Mouse (Mus musculus) hindbrain, embryonic 15.5 days (tissue): Measurements from ENCODE around the gene Ccdc9. TPM values are rescaled to one million over a fixed set of nuclear protein-coding genes. Genes with fewer than 3 reads are reported as not detected.

ENCODE experiments used
- ATAC-seq: fragments of 200-750 bp; cut with Nextera tagmentation; 2 replicates; pipeline ENCODE4 v1.8.0; 2017; ENCODE audit warnings: low read depth, moderate number of reproducible peaks, moderate TSS enrichment; ENCODE audit not compliant: low FRiP score
- H3K27ac ChIP-seq: fragments of 300-500 bp; sonication (generic); replicated peaks from 2 replicates; pipeline ENCODE4 v1.5.1; 2015; ENCODE audit warnings: mild to moderate bottlenecking, inconsistent platforms
- H3K27me3 ChIP-seq: fragments of 300-500 bp; sonication (generic); 2 replicates; pipeline ENCODE4 v1.6.1; 2015; ENCODE audit warnings: control low read depth, inconsistent platforms
- H3K36me3 ChIP-seq: fragments of 300-500 bp; sonication (generic); 2 replicates; pipeline ENCODE4 v1.6.1; 2015; ENCODE audit warnings: control low read depth, inconsistent platforms
- H3K4me1 ChIP-seq: fragments of 300-500 bp; sonication (generic); replicated peaks from 2 replicates; pipeline ENCODE4 v1.6.1; 2015; ENCODE audit warnings: control low read depth, inconsistent platforms
- H3K4me2 ChIP-seq: fragments of 300-500 bp; sonication (generic); 2 replicates; pipeline ENCODE4 v1.6.1; 2015; ENCODE audit warnings: moderate library complexity, mild to moderate bottlenecking, inconsistent platforms
- H3K4me3 ChIP-seq: fragments of 300-500 bp; sonication (generic); 2 replicates; pipeline ENCODE4 v1.5.1; 2015; ENCODE audit warnings: mild to moderate bottlenecking, inconsistent platforms
- H3K9ac ChIP-seq: fragments of 300-500 bp; sonication (generic); 2 replicates; pipeline ENCODE4 v1.6.1; 2015; ENCODE audit warnings: inconsistent platforms
- H3K9me3 ChIP-seq: fragments of 300-500 bp; sonication (generic); 2 replicates; pipeline ENCODE4 v1.6.1; 2016; ENCODE audit warnings: control low read depth, inconsistent platforms
- WGBS: fragments of 180-500 bp; shearing (Covaris S2); methylation state at CpG from one replicate; pipeline ENCODE4 v1.1.7; 2015; 5-methylcytosine and 5-hydroxymethylcytosine counted together
- polyA plus RNA-seq: library from polyadenylated mRNA; unstranded; fragments of >200 nt; fragmentation: Nextera tagmentation; extraction: Ambion mirVana; gene quantifications from 2 replicates; pipeline ENCODE4 v1.2.1, GENCODE M21; 2015

Gene Ccdc9
- polyA plus RNA-seq, 1 experiment from 2014 or later: 29.3 TPM

GRCm38 (mm10) chr7:16298927-16299326, 12.3 kb upstream of the Ccdc9 start:
- Histone ChIP-seq H3K27ac (peak overlapping the region; percentile 79), H3K9ac (no peak overlapping the region; the same call in 1 of the 2 replicates), H3K36me3 (no peaks in the 10 kb centered on the region), H3K4me1 (peaks cover 46% of the 10 kb centered on the region), H3K4me2 (peak overlapping the region; percentile 93), H3K27me3 (no peaks in the 10 kb centered on the region), H3K4me3 (peak overlapping the region; percentile 55), H3K9me3 (no peaks in the 10 kb centered on the region)
- no peak for ATAC-seq
- WGBS: 76% methylated on average over 5 of the region's 5 CpGs

- Histone ChIP-seq H3K4me2 (peak overlapping the region; percentile 96), H3K9me3 (no peaks in the 10 kb centered on the region), H3K27me3 (no peaks in the 10 kb centered on the region), H3K27ac (no peak overlapping the region), H3K9ac (no peak overlapping the region; the same call in 1 of the 2 replicates), H3K4me3 (no peak overlapping the region), H3K36me3 (no peaks in the 10 kb centered on the region), H3K4me1 (peaks cover 46% of the 10 kb centered on the region)
- 71% methylated on average over 2 of the region's 2 CpGs for WGBS
- ATAC-seq: no peak
Measured at GRCm38 (mm10) chr7:16297616-16298015, 11.0 kb upstream of the Ccdc9 start.

GRCm38 (mm10) chr7:16296766-16297390, 10.3 kb upstream of the Ccdc9 start:
- H3K9ac ChIP-seq: peak overlapping the region; percentile 51
- no peak for ATAC-seq
- 2% methylated on average over 22 of the region's 22 CpGs for WGBS
- peak overlapping the region; percentile 73 for H3K27ac ChIP-seq
- peak overlapping the region; percentile 96 for H3K4me2 ChIP-seq
- H3K9me3 ChIP-seq: no peaks in the 10 kb centered on the region
- H3K27me3 ChIP-seq: no peaks in the 10 kb centered on the region
- no peaks in the 10 kb centered on the region for H3K36me3 ChIP-seq
- H3K4me1 ChIP-seq: peaks cover 46% of the 10 kb centered on the region
- H3K4me3 ChIP-seq: peak overlapping the region; percentile 39

DNA sequence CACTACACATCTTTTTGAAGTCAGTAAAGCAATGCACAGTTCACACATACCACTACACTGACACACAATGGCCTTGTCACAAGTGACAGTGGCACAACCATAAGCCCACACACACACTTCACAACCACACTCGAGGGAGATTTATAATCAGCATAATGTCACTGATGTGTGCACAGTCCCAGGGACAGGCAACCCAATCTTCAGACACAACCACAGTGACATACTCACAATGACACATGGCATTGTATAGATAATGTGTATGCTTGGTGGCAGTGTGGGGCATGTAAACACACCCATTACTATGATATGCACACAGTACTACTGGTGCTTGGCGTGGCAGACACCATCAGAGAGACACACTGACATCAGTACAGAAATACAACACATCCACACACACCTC, 9.6 kb upstream of the Ccdc9 start:
- no peaks in the 10 kb centered on the region for H3K36me3 ChIP-seq
- H3K4me3 ChIP-seq: peak overlapping the region; percentile 39; the same call in 1 of the 2 replicates
- H3K27me3 ChIP-seq: no peaks in the 10 kb centered on the region
- H3K4me2 ChIP-seq: peak overlapping the region; percentile 96
- no peak overlapping the region for H3K9ac ChIP-seq
- peaks cover 46% of the 10 kb centered on the region for H3K4me1 ChIP-seq
- 58% methylated on average over 2 of the region's 2 CpGs for WGBS
- no peaks in the 10 kb centered on the region for H3K9me3 ChIP-seq
- ATAC-seq: no peak
- peak overlapping the region; percentile 73 for H3K27ac ChIP-seq

GRCm38 (mm10) chr7:16295321-16295900, 8.8 kb upstream of the Ccdc9 start:
- H3K4me2 ChIP-seq: peak overlapping the region; percentile 96
- H3K4me1 ChIP-seq: peaks cover 43% of the 10 kb centered on the region
- H3K27ac ChIP-seq: peak overlapping the region; percentile 80
- no peaks in the 10 kb centered on the region for H3K9me3 ChIP-seq
- H3K9ac ChIP-seq: peak overlapping the region; percentile 30
- no peaks in the 10 kb centered on the region for H3K27me3 ChIP-seq
- H3K36me3 ChIP-seq: no peaks in the 10 kb centered on the region
- peak; percentile 10; the same call in 1 of the 2 replicates for ATAC-seq
- peak overlapping the region; percentile 49 for H3K4me3 ChIP-seq
- 1% methylated on average over 38 of the region's 41 CpGs for WGBS

DNA sequence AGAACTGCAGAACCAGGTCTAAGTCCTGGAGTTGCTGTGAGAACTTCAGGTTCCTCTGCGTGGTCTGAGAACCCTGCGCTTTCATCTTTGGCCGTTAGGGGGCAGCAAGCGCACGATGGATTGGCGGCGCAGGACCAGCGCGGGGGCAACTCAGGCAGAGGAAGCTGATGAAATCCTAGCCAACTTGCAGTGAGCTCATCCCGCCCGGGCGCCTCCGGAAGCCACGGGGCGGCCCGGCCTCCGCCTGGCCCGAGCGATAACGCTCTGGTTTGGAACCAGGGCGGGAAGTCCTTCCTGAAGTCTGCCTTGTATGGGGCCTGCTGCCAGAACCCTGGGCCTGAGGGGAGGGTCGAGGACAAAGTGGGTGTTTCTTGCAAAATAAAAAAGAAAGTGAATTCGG, 8.2 kb upstream of the Ccdc9 start:
- Histone ChIP-seq H3K4me2 (peak overlapping the region; percentile 96), H3K27me3 (no peaks in the 10 kb centered on the region), H3K4me1 (peaks cover 37% of the 10 kb centered on the region), H3K9me3 (no peaks in the 10 kb centered on the region), H3K4me3 (peak overlapping the region; percentile 49), H3K9ac (peak overlapping the region; percentile 30; the same call in 1 of the 2 replicates), H3K27ac (peak overlapping the region; percentile 80), H3K36me3 (no peaks in the 10 kb centered on the region)
- peak; percentile 40; the same call in 1 of the 2 replicates for ATAC-seq
- under 1% methylated on average over 23 of the region's 23 CpGs for WGBS

GRCm38 (mm10) chr7:16294346-16294745, 7.8 kb upstream of the Ccdc9 start:
- H3K4me3 ChIP-seq: peak overlapping the region; percentile 49
- peaks cover 35% of the 10 kb centered on the region for H3K4me1 ChIP-seq
- H3K36me3 ChIP-seq: no peaks in the 10 kb centered on the region
- H3K4me2 ChIP-seq: peak overlapping the region; percentile 96
- H3K27me3 ChIP-seq: no peaks in the 10 kb centered on the region
- no peak overlapping the region; the same call in 1 of the 2 replicates for H3K27ac ChIP-seq
- no peaks in the 10 kb centered on the region for H3K9me3 ChIP-seq
- no peak overlapping the region for H3K9ac ChIP-seq
- WGBS: 32% methylated on average over 4 of the region's 4 CpGs
- peak; percentile 28; the same call in 1 of the 2 replicates for ATAC-seq

DNA sequence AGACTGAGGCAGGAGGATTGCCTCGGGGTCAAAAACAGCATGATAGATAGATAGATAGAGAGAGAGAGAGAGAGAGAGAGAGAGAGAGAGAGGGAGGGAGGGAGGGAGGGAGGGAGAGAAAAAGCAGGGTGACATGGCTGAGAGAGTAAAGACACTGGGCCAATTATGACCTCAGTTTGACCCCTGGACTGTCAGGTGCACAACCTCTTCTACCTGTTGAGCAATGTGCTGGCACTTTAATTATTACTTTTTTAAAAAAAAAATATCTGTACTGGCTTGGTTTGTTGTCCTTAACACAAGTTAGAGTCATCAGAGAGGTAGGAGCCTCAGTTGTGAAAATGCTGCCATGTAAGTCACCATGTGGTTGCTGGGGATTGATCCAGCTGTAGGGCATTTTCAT, 1.2 kb upstream of the Ccdc9 start:
- H3K4me3 ChIP-seq: no peak overlapping the region

DNA sequence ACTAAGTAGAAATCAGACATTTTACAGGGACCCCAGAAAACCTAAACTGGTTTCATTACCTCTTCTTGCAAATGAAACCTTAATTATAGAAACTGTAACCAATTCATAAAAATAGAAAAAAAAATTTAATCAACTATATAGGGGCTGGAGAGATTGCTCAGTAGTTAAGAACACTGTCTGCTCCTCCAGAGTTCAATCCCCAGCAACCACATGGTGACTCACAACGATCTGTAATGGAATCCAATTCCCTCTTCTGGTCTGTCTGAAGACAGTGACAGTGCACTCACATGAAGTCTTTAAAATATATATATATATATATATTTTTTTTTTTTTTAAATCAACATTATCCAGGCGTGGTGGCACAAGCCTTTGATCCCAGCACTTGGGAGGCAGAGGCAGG, 421 bp upstream of the Ccdc9 start:
- H3K27me3 ChIP-seq: no peaks in the 10 kb centered on the region
- peaks cover 12% of the 10 kb centered on the region for H3K4me1 ChIP-seq
- ATAC-seq: no peak
- H3K27ac ChIP-seq: peak overlapping the region; percentile 95
- H3K9me3 ChIP-seq: no peaks in the 10 kb centered on the region
- peaks cover 15% of the 10 kb centered on the region for H3K36me3 ChIP-seq
- 92% methylated on average over 2 of the region's 2 CpGs for WGBS
- peak overlapping the region; percentile 55 for H3K4me2 ChIP-seq
- H3K4me3 ChIP-seq: peak overlapping the region; percentile 68
- H3K9ac ChIP-seq: peak overlapping the region; percentile 58

More for the DNA sequence above, 1.2 kb upstream of the Ccdc9 start:
- Histone ChIP-seq H3K27me3 (no peaks in the 10 kb centered on the region), H3K9me3 (no peaks in the 10 kb centered on the region), H3K36me3 (peaks cover 9% of the 10 kb centered on the region), H3K4me2 (no peak overlapping the region), H3K4me1 (peaks cover 12% of the 10 kb centered on the region), H3K9ac (no peak overlapping the region), H3K27ac (no peak overlapping the region)
- 81% methylated on average over 1 of the region's 1 CpGs for WGBS
- ATAC-seq: no peak

DNA sequence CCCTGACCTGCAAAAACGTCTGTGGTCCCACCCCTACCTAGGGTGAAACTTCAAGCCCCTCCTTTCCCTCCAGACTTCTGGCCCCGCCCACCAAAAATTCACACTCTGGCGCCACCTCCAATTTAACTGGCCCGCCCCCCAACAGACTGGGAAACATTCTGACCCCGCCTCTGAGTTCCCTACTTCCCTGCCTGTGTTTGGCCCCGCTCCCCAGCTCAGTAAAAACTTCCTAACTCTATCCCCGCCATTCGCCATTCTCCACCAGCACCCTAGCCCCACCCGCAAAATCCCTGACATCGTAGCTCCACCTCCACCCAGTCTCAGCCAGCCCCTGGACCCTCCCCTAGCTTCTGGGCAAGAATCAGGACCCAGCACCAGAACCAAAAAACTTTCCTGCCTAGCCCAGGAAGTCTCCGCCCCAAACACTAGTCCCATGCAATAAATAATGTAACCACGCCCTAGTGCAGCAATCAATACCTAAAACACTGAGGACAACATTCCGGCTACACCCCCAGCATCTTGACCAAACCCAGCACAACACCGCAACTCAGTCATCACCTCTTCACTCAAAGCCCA, 1.1 kb downstream of the Ccdc9 start:
- ATAC-seq: peak; percentile 49
- H3K27ac ChIP-seq: peak overlapping the region; percentile 95
- H3K4me3 ChIP-seq: peak overlapping the region; percentile 68
- peaks cover 12% of the 10 kb centered on the region for H3K4me1 ChIP-seq
- no peak overlapping the region for H3K9ac ChIP-seq
- H3K9me3 ChIP-seq: no peaks in the 10 kb centered on the region
- H3K36me3 ChIP-seq: peaks cover 30% of the 10 kb centered on the region
- H3K4me2 ChIP-seq: peak overlapping the region; percentile 55
- H3K27me3 ChIP-seq: no peaks in the 10 kb centered on the region
- 6% methylated on average over 14 of the region's 14 CpGs for WGBS

GRCm38 (mm10) chr7:16284904-16285303, 1.7 kb downstream of the Ccdc9 start:
- Histone ChIP-seq H3K9ac (no peak overlapping the region), H3K4me1 (peaks cover 12% of the 10 kb centered on the region), H3K36me3 (peaks cover 32% of the 10 kb centered on the region), H3K4me3 (peak overlapping the region; percentile 68; the same call in 1 of the 2 replicates), H3K27ac (peak overlapping the region; percentile 95; the same call in 1 of the 2 replicates), H3K9me3 (no peaks in the 10 kb centered on the region), H3K27me3 (no peaks in the 10 kb centered on the region), H3K4me2 (peak overlapping the region; percentile 55)
- 69% methylated on average over 9 of the region's 9 CpGs for WGBS
- no peak for ATAC-seq

DNA sequence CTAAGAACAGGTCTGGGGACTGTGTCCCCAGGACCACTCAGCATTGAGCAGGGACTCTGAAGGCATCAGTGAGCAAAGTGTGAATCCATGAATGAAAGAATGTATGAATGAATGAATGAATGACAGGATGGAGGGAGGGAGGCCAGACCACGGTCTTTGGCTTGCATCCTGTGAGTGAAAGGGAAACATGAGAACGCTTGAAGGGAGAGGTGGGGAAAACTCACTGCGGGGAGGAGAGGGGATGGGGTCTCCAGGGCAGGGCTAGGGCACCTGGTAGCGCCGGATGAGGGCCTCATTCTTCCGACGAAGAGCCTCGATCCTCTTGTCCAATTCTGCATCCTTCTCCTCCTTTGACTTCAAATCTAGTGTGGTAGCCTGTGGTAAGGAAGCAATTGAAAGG, 2.6 kb downstream of the Ccdc9 start:
- Histone ChIP-seq H3K9ac (no peak overlapping the region), H3K27me3 (no peaks in the 10 kb centered on the region), H3K4me2 (no peak overlapping the region), H3K9me3 (no peaks in the 10 kb centered on the region), H3K27ac (no peak overlapping the region), H3K36me3 (peaks cover 32% of the 10 kb centered on the region), H3K4me1 (peaks cover 12% of the 10 kb centered on the region), H3K4me3 (no peak overlapping the region)
- ATAC-seq: no peak
- 91% methylated on average over 8 of the region's 8 CpGs for WGBS
